Mouse (Mus musculus): ENCODE data around the gene Atl2. TPM values are rescaled to one million over a fixed set of nuclear protein-coding genes. Genes with fewer than 3 reads are reported as not detected.

Gene Atl2
- total RNA-seq, 2 experiments from 2014 or later, result 65.0 to 71.0 TPM

DNA sequence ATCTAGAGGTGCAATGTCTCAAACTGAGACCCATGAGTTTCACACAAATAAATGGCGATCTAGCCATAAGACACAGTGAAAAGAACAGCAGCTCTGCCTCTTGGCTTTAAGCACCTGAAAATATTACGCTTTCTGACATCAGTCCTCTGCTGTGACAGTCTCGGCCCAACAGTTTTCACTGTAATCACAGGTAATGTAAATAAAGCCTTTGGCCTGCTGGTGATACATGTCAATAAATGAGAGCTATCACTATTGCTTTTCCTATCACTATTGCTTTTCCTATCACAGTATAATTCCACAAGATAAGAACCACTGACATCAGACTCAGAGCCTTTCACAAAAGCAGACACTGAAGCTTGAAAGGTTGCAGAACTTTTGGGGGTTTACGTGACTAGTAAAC is 8.7 kb upstream of the Atl2 start:
- intact Hi-C loops (cut with DNase I), result no loop called here
- no peak for DNase-seq (ENCODE audit: low spot score in 2 of 2)

DNA sequence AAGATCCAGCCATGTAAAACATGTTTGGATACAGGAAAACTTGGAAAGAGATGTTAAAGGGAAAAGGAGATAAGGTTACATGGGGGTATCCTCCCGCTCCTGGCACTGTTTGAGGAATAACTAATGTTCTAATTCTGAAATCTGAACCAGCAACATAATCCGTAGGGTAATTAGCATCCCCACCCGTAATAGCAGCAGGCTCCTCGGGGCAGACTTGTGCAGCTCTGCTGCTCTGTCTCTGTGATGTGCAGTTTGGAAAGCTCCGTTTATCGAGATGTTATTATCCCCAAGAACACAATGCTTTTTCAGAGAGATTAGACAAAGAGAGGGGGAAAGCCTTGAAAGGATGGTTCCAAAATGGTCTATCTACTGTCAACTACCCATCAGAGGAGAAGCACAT is 5.3 kb upstream of the Atl2 start:
- intact Hi-C loops (cut with DNase I), result no loop called here
- DNase-seq (ENCODE audit: low spot score in 2 of 2), result no peak

DNA sequence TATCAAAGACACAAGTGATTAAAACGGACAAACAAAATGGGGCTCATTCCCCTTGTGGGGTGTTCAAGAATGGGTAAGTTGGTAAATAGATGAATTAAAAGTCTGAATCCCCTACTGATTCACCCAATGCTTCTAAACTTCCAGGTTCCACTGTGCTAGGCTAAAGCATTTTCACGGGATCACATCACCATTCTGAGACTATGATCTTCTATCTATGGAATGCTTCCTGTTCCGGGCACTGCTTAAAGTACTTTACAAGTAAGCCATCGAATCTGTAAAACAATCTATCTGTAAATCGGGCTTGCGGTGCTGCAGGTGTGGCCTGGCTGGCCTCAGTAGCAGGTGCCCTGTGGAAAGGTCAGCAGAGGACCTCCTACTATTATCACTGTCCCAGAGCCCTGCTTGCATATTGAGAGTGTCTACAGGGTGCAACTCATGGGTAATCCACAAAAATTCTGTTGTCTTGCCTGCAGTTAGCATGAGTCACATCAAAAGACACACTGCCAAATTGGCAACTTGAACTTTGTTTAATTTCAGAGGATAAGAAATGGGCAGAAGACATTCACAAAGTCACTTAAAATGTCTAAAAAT is 2.3 kb upstream of the Atl2 start:
- intact Hi-C loops (cut with DNase I), result loop anchor here (5.0 kb wide), 2 partner anchors 54 to 119 kb away; no protein-coding TSS in a partner anchor
- DNase-seq (ENCODE audit: low spot score in 2 of 2), result no peak

DNA sequence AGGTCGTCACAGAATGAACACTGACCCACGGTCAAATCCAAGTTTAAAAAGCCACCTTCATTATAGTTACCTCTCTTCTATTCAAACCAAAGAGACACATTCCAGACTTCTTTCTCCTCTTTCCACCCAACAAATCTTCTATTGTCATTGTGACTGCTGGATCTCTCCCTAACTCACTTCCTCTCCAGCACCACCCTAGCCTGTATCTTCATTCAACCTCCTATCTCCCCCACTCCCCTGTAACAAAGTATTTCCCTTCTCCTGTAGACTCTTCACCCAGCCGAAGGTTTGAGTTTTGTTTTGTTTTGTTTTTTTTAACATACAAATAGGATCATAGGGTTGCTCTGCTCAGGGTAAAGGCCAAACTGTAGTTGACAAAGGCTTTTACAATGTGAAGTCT is 1.7 kb upstream of the Atl2 start:
- DNase-seq (ENCODE audit: low spot score in 2 of 2), result no peak
- intact Hi-C loops (cut with DNase I), result loop anchor here (5.0 kb wide), 2 partner anchors 55 to 120 kb away; no protein-coding TSS in a partner anchor

DNA sequence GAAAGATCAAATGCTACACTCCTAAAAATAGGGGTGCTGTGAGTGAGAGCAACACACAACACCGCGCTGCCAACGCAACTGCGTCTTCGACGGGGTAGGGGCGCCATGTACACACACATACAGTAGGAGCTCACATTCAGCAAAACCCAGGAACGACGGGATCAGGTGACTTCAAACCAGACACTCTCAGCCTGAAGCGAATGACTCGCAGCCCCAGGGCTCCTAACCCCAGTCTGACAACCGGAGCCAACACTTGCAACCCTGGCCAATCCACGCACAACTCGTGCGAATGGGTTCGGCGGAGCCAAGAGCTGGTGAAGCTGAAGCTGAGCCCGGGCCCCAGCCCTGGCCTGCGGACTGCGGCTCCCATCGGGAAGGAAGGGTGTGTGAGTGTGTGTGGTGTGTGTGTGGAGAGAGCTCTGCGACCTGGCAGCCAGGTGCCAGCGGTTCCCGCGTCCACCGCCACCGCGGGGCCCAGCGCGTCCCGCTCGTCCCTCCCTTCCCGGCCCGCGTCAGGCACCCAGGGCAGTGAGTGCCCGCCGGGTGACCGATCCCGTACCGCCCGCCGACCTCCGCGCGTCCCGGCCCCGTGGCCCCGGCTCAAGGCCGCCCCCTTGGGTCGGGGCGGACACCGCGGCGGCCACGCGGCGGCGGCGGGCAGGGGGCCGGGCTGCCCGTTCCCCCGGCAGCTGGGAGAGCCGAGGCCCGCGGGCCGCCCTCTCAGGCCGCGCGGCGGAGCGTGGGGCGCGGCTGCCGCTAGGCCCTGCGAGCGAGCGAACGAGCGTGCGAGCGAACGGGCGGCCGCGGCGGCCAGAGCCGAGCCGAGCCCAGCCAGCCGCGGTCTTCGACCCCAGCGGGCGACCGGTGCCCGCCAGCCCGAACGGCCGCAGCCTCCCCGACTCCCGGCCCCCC is 696 bp downstream of the Atl2 start:
- intact Hi-C loops (cut with DNase I), result loop anchor here (5.0 kb wide), 2 partner anchors 57 to 122 kb away; no protein-coding TSS in a partner anchor

DNA sequence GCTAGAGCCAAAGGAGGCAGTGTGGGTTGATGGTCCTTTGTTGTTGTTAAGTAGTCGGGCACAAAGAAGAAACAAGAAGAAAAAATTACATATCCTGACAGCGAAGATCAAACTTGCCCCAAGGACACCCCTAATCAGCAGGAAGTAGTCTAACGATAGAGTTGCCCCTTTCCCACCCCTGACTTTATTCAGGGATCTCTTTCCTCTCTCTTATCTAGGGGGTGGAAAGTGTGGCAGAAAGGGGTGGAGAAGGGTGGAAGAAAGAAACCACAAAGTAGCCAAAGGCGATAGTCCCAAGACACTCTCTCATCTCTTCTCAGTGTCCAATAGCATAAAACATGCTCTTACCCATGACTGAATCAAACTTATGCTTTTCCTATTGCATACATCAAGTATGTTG is 1.9 kb downstream of the Atl2 start:
- no peak for DNase-seq (ENCODE audit: low spot score in 2 of 2)
- intact Hi-C loops (cut with DNase I), result no loop called here

More for the DNA sequence above, 696 bp downstream of the Atl2 start:
- DNase-seq (ENCODE audit: low spot score in 2 of 2), result peak; percentile 62 to 73

DNA sequence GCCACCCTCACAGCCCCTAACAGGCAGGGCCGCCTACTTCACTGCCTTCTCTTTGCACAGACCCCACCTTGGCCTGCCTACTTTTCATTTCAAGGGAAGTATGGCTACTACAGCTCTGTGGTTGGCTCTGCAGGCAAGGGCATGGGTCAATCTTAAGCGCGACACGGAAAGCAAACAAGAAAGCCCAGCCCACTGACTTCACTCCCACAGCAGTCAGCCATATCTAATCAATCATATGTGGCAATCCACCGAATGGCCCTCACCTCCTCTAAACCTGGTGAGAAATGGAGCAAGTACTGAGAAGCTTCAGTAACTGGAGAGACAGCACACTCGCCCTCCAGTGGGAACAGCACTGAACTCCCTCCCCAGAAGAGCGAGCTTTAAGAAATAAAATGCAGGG is 4.0 kb downstream of the Atl2 start:
- intact Hi-C loops (cut with DNase I), result no loop called here

DNA sequence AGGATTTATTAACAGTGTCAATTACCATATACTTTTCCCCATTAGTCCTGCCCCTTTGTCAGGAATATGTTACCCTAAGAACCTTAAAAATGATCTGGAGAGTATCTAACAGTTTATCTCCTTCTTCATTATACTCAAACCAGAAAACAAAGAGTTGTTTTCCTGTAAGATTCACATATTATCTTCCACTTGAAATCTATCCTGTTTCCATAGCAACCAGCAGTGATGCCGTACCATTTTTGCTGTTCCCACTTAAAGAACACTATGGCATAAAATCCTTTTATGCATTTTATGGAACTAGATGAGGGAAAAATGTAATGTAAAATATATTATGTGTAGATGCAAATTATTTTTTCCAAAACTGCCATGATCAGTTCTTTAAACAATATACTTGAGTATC is 8.0 kb downstream of the Atl2 start:
- DNase-seq (ENCODE audit: low spot score in 2 of 2), result no peak
- intact Hi-C loops (cut with DNase I), result no loop called here

More for the DNA sequence above, 4.0 kb downstream of the Atl2 start:
- DNase-seq (ENCODE audit: low spot score in 2 of 2), result no peak

DNA sequence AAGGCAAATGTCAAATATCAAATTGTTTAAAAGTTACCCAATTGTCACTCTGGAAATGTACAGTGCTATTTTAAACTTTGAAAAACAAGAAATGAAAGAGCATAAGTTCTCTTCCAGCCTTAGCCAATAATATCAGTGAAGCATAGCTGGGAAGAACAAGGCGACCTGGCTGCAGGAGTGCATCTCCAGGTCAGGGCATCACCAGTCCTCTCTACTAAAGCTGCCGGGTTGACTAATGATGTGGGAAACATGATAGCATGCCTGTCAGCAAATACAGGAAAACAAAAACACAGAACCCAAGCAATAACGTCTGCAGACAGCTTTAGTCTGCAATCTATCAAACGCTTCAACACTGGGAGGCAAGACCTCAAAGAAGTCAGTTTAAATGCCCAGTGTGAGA is 12.7 kb downstream of the Atl2 start:
- intact Hi-C loops (cut with DNase I), result no loop called here
- DNase-seq (ENCODE audit: low spot score in 2 of 2), result no peak

DNA sequence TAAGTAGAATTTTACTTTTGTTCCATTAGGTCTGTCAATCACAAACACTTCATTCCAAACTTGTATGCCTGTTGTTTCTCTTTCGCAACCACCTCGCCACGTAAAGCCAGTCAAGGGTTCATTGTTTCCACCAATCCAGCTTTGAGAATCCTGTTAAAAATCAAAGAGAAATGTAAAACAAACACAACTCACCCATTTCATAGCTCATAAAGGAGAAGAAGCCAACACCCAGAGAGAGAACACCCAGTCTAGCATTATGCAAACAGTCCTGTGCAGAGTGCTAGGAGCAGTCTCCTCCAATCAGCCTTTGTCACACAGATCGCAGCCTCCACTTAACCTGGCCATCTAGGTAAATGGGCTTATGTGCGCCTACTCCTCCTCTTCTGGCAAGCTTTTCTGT is 30.9 kb downstream of the Atl2 start:
- intact Hi-C loops (cut with DNase I), result no loop called here
- DNase-seq (ENCODE audit: low spot score in 2 of 2), result no peak

DNA sequence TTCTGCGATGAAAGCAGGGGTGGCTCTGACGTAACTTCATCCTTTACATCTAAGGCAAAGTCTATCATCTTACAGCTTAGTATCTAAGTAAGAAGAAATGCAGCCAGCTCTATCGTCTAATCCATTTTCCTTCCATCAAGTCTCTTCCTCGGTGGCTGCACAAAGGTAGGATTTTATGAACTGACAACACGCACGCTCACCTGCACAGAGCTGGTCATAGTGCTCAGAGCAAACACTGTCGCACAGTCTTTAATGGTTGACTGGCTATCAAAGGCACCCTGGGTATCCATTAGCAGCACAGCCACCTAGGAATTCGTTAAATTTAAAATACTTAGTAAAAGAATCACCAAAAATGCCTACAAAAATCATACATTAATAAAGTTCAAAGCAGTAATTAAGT is 31.4 kb downstream of the Atl2 start:
- intact Hi-C loops (cut with DNase I), result loop anchor here (5.0 kb wide), 1 partner anchor 318 kb away; no protein-coding TSS in a partner anchor

DNA sequence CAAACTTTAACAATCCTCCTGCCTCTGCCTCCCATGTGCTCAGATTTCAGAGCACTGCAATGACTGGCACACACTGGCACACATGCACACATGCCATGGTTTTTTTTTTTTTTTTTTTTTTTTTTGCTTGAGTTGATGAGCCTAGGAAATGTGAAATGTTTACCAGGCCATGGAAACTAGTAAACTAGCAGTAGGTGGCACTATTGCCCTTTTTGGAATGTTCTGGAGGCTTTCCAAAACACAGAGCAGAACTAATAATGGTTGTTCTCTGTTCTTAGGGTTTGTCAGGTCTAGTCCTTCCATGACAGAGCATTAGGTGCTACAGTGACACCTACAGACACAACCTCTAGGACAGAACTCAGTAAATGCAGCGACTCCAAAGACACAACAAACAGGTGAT is 33.9 kb downstream of the Atl2 start:
- intact Hi-C loops (cut with DNase I), result loop anchor here (2.0 to 5.0 kb wide), 2 partner anchors 143 to 320 kb away; no protein-coding TSS in a partner anchor
- DNase-seq (ENCODE audit: low spot score in 2 of 2), result no peak

More for the DNA sequence above, 31.4 kb downstream of the Atl2 start:
- no peak for DNase-seq (ENCODE audit: low spot score in 2 of 2)

DNA sequence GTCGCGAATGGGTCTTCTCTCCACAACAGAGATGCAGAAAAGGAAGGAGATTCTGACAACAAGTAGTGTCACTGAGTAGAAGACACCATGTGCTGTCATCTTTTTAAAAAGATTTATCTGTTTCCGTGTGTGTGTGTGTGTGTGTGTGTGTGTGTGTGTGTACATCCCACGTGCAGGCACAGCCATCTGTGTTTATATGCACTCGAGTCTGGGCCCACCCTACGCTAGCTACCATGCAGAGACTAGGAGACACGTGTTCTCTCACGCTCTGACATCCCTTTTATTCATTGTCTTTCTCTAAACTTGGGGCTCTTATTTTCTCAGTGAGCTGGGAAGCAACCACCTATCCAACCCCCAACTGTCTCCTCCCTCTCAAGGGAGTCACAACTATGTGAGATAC is 40.4 kb downstream of the Atl2 start:
- peak; percentile 20 to 59 for DNase-seq (ENCODE audit: low spot score in 2 of 2)
- intact Hi-C loops (cut with DNase I), result no loop called here

DNA sequence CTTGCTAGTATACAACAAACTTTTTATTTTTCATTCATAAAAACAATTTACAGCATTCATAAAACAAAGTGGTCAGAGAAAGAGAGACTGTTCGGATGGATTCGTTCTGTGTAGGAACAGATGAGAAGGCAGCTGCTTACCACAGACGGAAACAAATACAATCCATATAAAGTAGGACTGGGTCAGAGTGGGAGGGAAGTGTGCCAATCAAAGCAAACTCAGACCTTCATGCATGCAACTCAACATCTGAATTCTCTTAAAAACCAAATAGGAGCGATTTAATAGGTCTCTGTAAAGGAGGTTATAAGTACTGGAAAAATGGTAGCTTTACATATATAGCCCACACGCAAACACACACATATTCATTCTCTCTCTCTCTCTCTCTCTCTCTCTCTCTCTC is 47.5 kb downstream of the Atl2 start:
- intact Hi-C loops (cut with DNase I), result no loop called here

DNA sequence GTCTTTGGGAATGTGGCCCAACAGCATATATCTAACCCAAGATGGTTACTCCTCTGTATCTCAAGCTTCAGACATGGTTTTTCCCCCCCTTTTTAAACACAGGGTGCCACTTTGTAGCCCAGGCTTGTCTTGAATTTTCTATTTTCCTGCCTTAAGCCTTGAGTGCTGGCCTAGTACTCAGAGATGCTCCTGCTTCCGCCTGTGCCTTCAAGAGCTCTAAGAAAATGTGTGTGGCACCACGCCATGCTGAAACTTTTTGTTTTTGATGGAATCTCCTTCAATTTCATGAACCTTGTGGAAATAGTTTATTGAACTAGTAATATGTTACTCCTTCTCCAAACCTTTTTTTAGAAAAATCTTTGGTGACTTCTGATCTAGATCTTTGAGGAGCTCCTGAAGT is 49.7 kb downstream of the Atl2 start:
- no peak for DNase-seq (ENCODE audit: low spot score in 2 of 2)
- intact Hi-C loops (cut with DNase I), result no loop called here

More for the DNA sequence above, 47.5 kb downstream of the Atl2 start:
- no peak for DNase-seq (ENCODE audit: low spot score in 2 of 2)

DNA sequence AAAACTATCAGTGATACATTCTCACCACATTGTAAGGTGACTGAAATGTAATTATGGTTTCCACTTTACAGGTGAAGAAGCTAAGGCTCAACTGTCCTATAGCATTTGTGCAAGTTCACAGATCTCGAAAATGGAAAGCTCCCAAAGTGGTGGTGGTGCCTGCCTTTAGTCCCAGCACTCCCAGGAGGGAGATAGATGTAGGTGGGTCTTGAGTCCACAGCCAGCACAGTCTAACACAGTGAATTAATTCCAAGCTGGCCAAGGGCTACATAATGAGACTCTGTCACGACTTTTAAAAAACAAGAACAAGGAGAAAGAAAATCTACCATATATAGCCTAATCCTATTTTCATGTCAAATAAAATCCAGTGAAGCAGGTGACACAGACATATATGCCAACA is 50.2 kb downstream of the Atl2 start:
- peak in 1 of 2 experiments; percentile 35 for DNase-seq (ENCODE audit: low spot score in 2 of 2)
- intact Hi-C loops (cut with DNase I), result no loop called here

DNA sequence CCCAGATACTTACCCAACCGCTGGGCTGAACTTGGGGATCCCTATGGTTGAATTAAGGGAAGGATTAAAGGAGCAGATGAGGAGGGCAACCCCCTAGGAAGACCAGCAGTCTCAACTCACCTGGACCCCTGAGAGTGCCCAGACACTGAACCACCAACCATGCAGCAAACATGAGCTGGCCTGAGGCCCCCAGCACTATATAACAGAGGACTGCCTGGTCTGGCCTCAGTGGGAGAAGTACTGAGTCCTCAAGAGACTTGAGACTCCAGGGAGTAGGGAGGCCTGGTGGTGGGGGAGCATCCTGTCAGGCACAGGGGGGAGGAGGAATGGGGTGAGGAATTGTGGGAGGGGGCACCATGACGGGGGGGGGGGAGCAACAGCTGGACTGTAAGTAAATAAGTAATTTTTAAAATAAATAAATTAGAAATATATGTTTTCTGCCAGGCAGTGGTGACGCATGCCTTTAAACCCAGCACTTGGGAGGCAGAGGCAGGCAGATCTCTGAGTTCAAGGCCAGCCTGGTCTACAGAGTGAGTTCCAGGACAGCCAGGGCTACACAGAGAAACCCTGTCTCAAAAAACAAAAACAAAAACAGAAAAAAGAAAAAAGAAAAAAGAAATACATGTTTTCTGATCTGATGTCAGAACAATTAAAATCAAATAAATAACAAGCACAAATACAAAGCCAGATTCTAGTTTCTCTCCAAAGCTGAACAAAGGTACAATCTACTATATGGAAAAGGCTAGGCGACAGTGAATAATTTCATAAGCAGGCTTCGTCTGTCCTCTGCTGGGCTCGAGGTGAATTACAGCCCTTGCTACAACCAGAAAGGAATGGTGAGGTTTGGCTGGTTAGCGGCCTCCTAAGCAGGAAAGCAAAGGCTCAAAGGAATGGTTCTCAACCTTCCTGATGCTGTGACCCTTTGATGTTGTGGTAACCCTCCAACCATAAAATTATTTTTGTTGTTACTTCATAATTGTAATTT is 55.4 kb downstream of the Atl2 start:
- intact Hi-C loops (cut with DNase I), result loop anchor here (1.0 to 2.0 kb wide), 2 partner anchors 141 to 178 kb away; no protein-coding TSS in a partner anchor
- peak; percentile 60 to 79 for DNase-seq (ENCODE audit: low spot score in 2 of 2)

DNA sequence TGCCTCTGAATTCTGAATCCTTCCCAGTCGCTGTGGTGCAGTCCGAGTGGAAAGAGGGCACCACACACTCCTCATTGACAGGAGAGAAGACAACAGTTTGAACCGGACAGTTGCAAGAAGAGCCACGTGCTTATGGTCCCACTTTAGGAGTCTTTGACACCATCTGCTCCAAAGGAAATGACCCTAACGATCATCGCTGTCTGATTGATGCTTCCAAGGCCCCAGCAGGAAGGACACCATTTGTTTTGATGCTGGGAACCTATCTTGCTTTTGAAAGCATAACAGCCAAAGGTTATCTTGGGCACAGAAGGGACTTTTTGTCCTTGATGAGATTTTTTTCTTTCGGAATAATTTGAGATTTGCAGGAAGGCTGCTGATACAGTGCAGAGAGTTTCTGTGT is 58.9 kb downstream of the Atl2 start:
- DNase-seq (ENCODE audit: low spot score in 2 of 2), result no peak
- intact Hi-C loops (cut with DNase I), result loop anchor here (5.0 kb wide), 1 partner anchor 725 kb away; no protein-coding TSS in a partner anchor

DNA sequence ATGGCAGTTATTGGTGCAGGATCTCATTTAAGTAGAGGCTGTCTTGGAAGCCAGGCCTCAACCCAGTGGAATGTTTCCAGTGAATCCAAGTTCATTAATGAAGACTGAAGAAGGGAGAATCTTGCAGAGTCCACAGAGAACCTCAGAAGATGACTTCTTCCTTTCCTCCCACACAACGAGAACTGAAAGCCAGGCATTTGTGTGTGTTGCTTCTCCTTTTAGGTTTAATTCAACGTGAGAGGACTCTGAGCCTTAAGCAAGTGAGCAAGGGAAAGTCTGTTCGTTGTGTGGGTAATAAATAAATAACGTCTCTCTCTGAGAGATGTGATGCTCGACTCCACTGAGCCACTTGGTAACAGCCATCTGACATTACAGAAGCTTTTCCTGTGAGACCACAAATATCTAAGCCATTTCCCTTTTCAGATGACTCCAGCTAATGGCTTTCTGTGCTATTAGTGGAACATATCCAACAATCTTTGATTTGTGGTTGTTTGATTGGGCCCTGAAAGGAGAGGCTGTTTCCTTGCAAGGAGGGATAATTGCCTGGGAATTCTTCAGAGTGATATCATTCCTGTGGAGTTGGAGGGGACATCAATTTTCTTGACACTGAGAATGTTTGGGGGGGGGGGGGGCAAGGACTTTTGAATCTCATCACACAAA is 60.1 kb downstream of the Atl2 start:
- peak in 1 of 2 experiments; percentile 20 for DNase-seq (ENCODE audit: low spot score in 2 of 2)
- intact Hi-C loops (cut with DNase I), result loop anchor here (5.0 kb wide), 1 partner anchor 724 kb away; no protein-coding TSS in a partner anchor

All from left cerebral cortex, postnatal 25 days (tissue).